Mouse (Mus musculus) CD4-positive, CD25-positive, alpha-beta regulatory T cell, adult 2 months (primary cell): ENCODE results near the gene Zscan2.

ENCODE experiments used
- DNase-seq: peaks from one replicate; pipeline ENCODE4 v3.0.0-alpha.2; 2012; ENCODE audit warnings: low read depth, low spot score

Gene Zscan2

GRCm38 (mm10) chr7:80882830-80883505 lies 22.2 kb downstream of the Zscan2 start:
- peak; percentile 93 for DNase-seq

GRCm38 (mm10) chr7:80885666-80886065 lies 24.9 kb downstream of the Zscan2 start:
- DNase-seq, result peak; percentile 72

- DNase-seq, result peak; percentile 32
These were observed 27.9 kb downstream of the Zscan2 start for GRCm38 (mm10) chr7:80888595-80888994.

GRCm38 (mm10) chr7:80889021-80889511 lies 28.3 kb downstream of the Zscan2 start:
- DNase-seq, result peak; percentile 68

- peak; percentile 82 for DNase-seq
These were observed 29.1 kb downstream of the Zscan2 start for GRCm38 (mm10) chr7:80889841-80890241.

- no peak for DNase-seq
These were observed 32.5 kb downstream of the Zscan2 start for GRCm38 (mm10) chr7:80893086-80893752.

- DNase-seq, result no peak
These were observed 33.0 kb downstream of the Zscan2 start for GRCm38 (mm10) chr7:80893753-80894129.

GRCm38 (mm10) chr7:80894196-80894595 lies 33.5 kb downstream of the Zscan2 start:
- no peak for DNase-seq

- DNase-seq, result no peak
These were observed 34.2 kb downstream of the Zscan2 start for GRCm38 (mm10) chr7:80894815-80895519.

GRCm38 (mm10) chr7:80897134-80897533 lies 36.4 kb downstream of the Zscan2 start:
- no peak for DNase-seq

GRCm38 (mm10) chr7:80897721-80898120 lies 37.0 kb downstream of the Zscan2 start:
- no peak for DNase-seq

- peak; percentile 97 for DNase-seq
These were observed 40.3 kb downstream of the Zscan2 start, which contains the start of gene Wdr73 for GRCm38 (mm10) chr7:80900944-80901501. Wdr73 (minus strand) TSS chr7:80901269.

- peak; percentile 33 for DNase-seq
These were observed 41.0 kb downstream of the Zscan2 start for GRCm38 (mm10) chr7:80901541-80902274.

- DNase-seq, result no peak
These were observed 43.1 kb downstream of the Zscan2 start for GRCm38 (mm10) chr7:80903625-80904422.

- DNase-seq, result peak; percentile 59
These were observed 44.3 kb downstream of the Zscan2 start, which contains the start of gene Nmb for GRCm38 (mm10) chr7:80904921-80905515. Nmb (minus strand) TSS chr7:80905076.

GRCm38 (mm10) chr7:80911053-80911452 lies 50.3 kb downstream of the Zscan2 start:
- DNase-seq, result peak; percentile 59

GRCm38 (mm10) chr7:80912496-80912895 lies 51.8 kb downstream of the Zscan2 start:
- peak; percentile 19 for DNase-seq

GRCm38 (mm10) chr7:80917916-80918465 lies 57.3 kb downstream of the Zscan2 start:
- peak; percentile 61 for DNase-seq

- peak; percentile 66 for DNase-seq
These were observed 58.4 kb downstream of the Zscan2 start for GRCm38 (mm10) chr7:80918982-80919646.
